ENCODE assay signal across 8 mouse cellular contexts in the genomic region with DNA sequence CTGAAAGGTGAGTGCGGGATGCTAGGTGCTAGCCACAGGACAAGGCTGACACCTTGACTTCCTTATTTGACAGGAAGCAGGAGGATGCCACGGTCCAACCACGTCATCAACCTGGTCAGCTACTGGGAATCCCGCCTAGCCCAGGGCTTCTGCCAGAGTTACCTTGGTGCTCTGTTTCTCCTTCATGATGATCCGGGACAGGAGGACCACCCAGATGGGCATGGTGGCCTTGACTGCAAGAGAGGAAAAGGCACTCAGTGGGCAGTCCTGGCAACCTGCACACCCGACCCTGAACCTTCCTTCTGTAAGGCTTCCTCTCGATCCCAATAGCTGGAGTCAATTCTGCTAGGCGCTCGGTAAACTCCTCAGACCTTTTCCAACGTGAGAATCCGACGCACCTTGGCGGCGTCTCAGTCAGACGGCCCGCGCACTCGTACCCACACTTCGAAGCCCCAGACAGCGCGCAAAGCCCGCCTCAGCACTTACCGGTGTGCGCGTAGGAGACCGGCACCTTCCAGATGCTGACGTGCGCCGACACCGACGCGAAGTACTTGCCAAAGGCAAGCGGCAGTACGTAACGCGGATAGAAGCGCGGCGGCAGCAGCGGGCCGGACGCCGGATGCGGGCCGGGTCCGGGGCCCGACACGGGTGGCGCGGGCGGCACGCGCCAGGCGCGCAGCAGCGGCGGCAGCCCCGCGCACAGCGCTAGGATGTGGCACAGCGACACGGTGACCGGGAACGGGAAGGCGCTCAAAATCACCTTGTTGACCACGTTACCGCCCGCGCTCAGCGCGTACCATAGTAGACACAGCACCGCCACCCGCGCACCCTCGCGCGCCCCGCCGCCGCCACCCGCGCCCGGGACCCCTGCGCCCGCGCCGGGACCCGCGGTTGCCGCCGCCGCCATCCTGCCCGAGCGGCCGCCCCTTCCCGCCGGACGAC. TPM values are rescaled to one million over a fixed set of nuclear protein-coding genes. Genes with fewer than 3 reads are reported as not detected.
DNase-seq lines count a peak whose midpoint lies in the region; ATAC-seq and TF ChIP-seq lines count a peak whose summit lies in the region.

Gene Slc35e1 (minus strand): TSS at position 935 of the 942 bp plus-strand sequence.

- no peaks in the 10 kb centered on the region for H3K9me3 ChIP-seq in G1E (replicated peaks)
- H3K9me3 ChIP-seq in intestine, embryonic 16.5 days (ENCODE audit: control insufficient read depth, low read length), result no peaks in the 10 kb centered on the region
- H3K9me3 ChIP-seq in limb, embryonic 14.5 days (ENCODE audit: control insufficient read depth, low read length), result no peaks in the 10 kb centered on the region
- no peaks in the 10 kb centered on the region for H3K9me3 ChIP-seq in midbrain, embryonic 15.5 days
- H3K9me3 ChIP-seq in stomach, embryonic 14.5 days (ENCODE audit: control insufficient read depth, low read depth, low read length), result no peaks in the 10 kb centered on the region

- no peaks in the 10 kb centered on the region for H3K27me3 ChIP-seq in G1E (ENCODE audit: insufficient read depth, low read length)
- H3K27me3 ChIP-seq in intestine, embryonic 16.5 days (replicated peaks; ENCODE audit: control insufficient read depth, insufficient read depth, low read length), result no peaks in the 10 kb centered on the region
- no peaks in the 10 kb centered on the region for H3K27me3 ChIP-seq in limb, embryonic 14.5 days (ENCODE audit: control insufficient read depth, insufficient read depth, low read length)
- no peaks in the 10 kb centered on the region for H3K27me3 ChIP-seq in midbrain, embryonic 15.5 days (replicated peaks)
- H3K27me3 ChIP-seq in stomach, embryonic 14.5 days (ENCODE audit: control insufficient read depth, insufficient read depth, low read length), result no peaks in the 10 kb centered on the region

- H3K27ac ChIP-seq in intestine, embryonic 16.5 days (ENCODE audit: low read length), result peak within 1 kb of the TSS; percentile 90
- peak within 1 kb of the TSS; percentile 80 for H3K27ac ChIP-seq in limb, embryonic 14.5 days (replicated peaks; ENCODE audit: low read depth, low read length)
- peak within 1 kb of the TSS; percentile 81 for H3K27ac ChIP-seq in midbrain, embryonic 15.5 days
- peak within 1 kb of the TSS; percentile 63 for H3K27ac ChIP-seq in stomach, embryonic 14.5 days (ENCODE audit: low read length)

- peaks cover 71% of the 10 kb centered on the region for H3K4me1 ChIP-seq in G1E (ENCODE audit: insufficient read depth, low read depth, low read length)
- peaks cover 30% of the 10 kb centered on the region for H3K4me1 ChIP-seq in intestine, embryonic 16.5 days (ENCODE audit: control insufficient read depth, insufficient read depth, low read length)
- H3K4me1 ChIP-seq in limb, embryonic 14.5 days (ENCODE audit: control insufficient read depth, insufficient read depth, low read length), result peaks cover 15% of the 10 kb centered on the region
- peaks cover 35% of the 10 kb centered on the region for H3K4me1 ChIP-seq in midbrain, embryonic 15.5 days
- peaks cover 23% of the 10 kb centered on the region for H3K4me1 ChIP-seq in stomach, embryonic 14.5 days (ENCODE audit: control insufficient read depth, insufficient read depth, low read length)

- ATAC-seq in G1E (ENCODE audit: extremely low read depth, insufficient number of reproducible peaks, low FRiP score, poor library complexity, severe bottlenecking), result no peak
- peak; percentile 54 for ATAC-seq in intestine, embryonic 16.5 days
- ATAC-seq in limb, embryonic 14.5 days (ENCODE audit: low FRiP score, low read depth), result peak; percentile 2
- ATAC-seq in midbrain, embryonic 15.5 days (replicated peaks), result peak; percentile 79
- peak; percentile 23; the same call in 1 of the 2 replicates for ATAC-seq in stomach, embryonic 14.5 days (ENCODE audit: insufficient number of reproducible peaks, insufficient read depth, low FRiP score, low read depth)

- peak within 1 kb of the TSS; percentile 99 for H3K4me3 ChIP-seq in G1E (ENCODE audit: low read depth, low read length)
- peak within 1 kb of the TSS; percentile 97 for H3K4me3 ChIP-seq in intestine, embryonic 16.5 days (ENCODE audit: low read length)
- H3K4me3 ChIP-seq in limb, embryonic 14.5 days (replicated peaks; ENCODE audit: low read length), result peak within 1 kb of the TSS; percentile 94
- peak within 1 kb of the TSS; percentile 60 for H3K4me3 ChIP-seq in midbrain, embryonic 15.5 days
- H3K4me3 ChIP-seq in stomach, embryonic 14.5 days (ENCODE audit: low read depth, low read length), result peak within 1 kb of the TSS; percentile 79

- peak within 1 kb of the TSS; percentile 93 for H3K9ac ChIP-seq in intestine, embryonic 16.5 days (ENCODE audit: low read depth, low read length)
- H3K9ac ChIP-seq in limb, embryonic 14.5 days (ENCODE audit: low read depth, low read length, severe bottlenecking), result peak within 1 kb of the TSS; percentile 84
- peak within 1 kb of the TSS; percentile 66 for H3K9ac ChIP-seq in midbrain, embryonic 15.5 days
- H3K9ac ChIP-seq in stomach, embryonic 14.5 days (replicated peaks; ENCODE audit: low read depth, low read length), result peak within 1 kb of the TSS; percentile 83

- TF ChIP-seq CTCF in G1E (IDR thresholded peaks at IDR 0.05; ENCODE audit: low read depth, low read length), result no peak

- H3K4me2 ChIP-seq in intestine, embryonic 16.5 days (ENCODE audit: low read depth, low read length), result peak within 1 kb of the TSS; percentile 85
- H3K4me2 ChIP-seq in limb, embryonic 14.5 days (replicated peaks; ENCODE audit: low read depth, low read length, severe bottlenecking), result peak within 1 kb of the TSS; percentile 90
- peak within 1 kb of the TSS; percentile 84 for H3K4me2 ChIP-seq in midbrain, embryonic 15.5 days
- H3K4me2 ChIP-seq in stomach, embryonic 14.5 days (replicated peaks; ENCODE audit: low read depth, low read length), result peak within 1 kb of the TSS; percentile 92

- under 1% methylated on average over 97 of the region's 98 CpGs for WGBS in intestine, embryonic 16.5 days
- WGBS in limb, embryonic 14.5 days, result under 1% methylated on average over 70 of the region's 98 CpGs
- WGBS in midbrain, embryonic 15.5 days, result under 1% methylated on average over 97 of the region's 98 CpGs
- under 1% methylated on average over 89 of the region's 98 CpGs for WGBS in stomach, embryonic 14.5 days

- peak; percentile 44 for DNase-seq in 416B (ENCODE audit: low read depth)
- peak; percentile 45 for DNase-seq in G1E (ENCODE audit: low spot score)
- DNase-seq in embryo, embryonic 11 days, result peak; percentile 48
- no peak for DNase-seq in gonadal fat pad, adult 2 months (ENCODE audit: low read depth)
- DNase-seq in limb, embryonic 14.5 days (ENCODE audit: low spot score), result no peak

- no peak for TF ChIP-seq POLR2A in limb, embryonic 14.5 days (IDR thresholded peaks at IDR 0.05; ENCODE audit: borderline replicate concordance, extremely low read depth, insufficient read depth, insufficient read length)

- H3K36me3 ChIP-seq in G1E (replicated peaks), result peaks cover 80% of the 10 kb centered on the region
- peaks cover 18% of the 10 kb centered on the region for H3K36me3 ChIP-seq in intestine, embryonic 16.5 days (ENCODE audit: control insufficient read depth, insufficient read depth, low read length)
- peaks cover 51% of the 10 kb centered on the region for H3K36me3 ChIP-seq in limb, embryonic 14.5 days (ENCODE audit: control insufficient read depth, insufficient read depth, low read length)
- peaks cover 3% of the 10 kb centered on the region; the same call in 1 of the 2 replicates for H3K36me3 ChIP-seq in midbrain, embryonic 15.5 days (replicated peaks)
- peaks cover 31% of the 10 kb centered on the region for H3K36me3 ChIP-seq in stomach, embryonic 14.5 days (ENCODE audit: control insufficient read depth, insufficient read depth, low read length)

RNA-seq across cellular contexts. Expression of gene Slc35e1, which starts in this region (rescaled TPM):
- total RNA-seq in G1E (2014; fragmentation: Nextera tagmentation), result 22.4 and 40.9 TPM in 2 replicates
- 22.7 and 24.5 TPM in 2 replicates for total RNA-seq in G1E (2017)
- 7.9 and 9.0 TPM in 2 replicates for polyA plus RNA-seq in G1E (2012)
- 65.5 and 66.4 TPM in 2 replicates for polyA plus RNA-seq in gonadal fat pad, adult 2 months (2012; rRNA removed)
- 7.9 and 8.2 TPM in 2 replicates for polyA plus RNA-seq in intestine, embryonic 16.5 days (2015; fragmentation: Nextera tagmentation; extraction: Ambion mirVana)
- polyA plus RNA-seq in limb, embryonic 14.5 days (2012; rRNA removed), result 46.5 and 75.0 TPM in 2 replicates
- polyA plus RNA-seq in limb, embryonic 14.5 days (2014; fragmentation: Nextera tagmentation; extraction: Ambion mirVana), result 16.2 and 16.3 TPM in 2 replicates
- polyA plus RNA-seq in midbrain, embryonic 15.5 days (2015; fragmentation: Nextera tagmentation; extraction: Ambion mirVana), result 16.5 and 17.6 TPM in 2 replicates
- polyA plus RNA-seq in stomach, embryonic 14.5 days (2014; fragmentation: Nextera tagmentation; extraction: Ambion mirVana), result 10.7 and 11.2 TPM in 2 replicates

Comparison
In these comparisons a context has a peak if more than half of its experiments do, and no peak if none do; other contexts are left out.
1. DNase-seq: peak in 416B (single experiment), G1E (single experiment) and embryo, embryonic 11 days (single experiment); none in gonadal fat pad, adult 2 months (single experiment) and limb, embryonic 14.5 days (single experiment).
2. Peak in every context shown above with its lines, with median percentiles within 50 percentile points of each other: H3K4me3 ChIP-seq, H3K27ac ChIP-seq, H3K4me2 ChIP-seq and H3K9ac ChIP-seq.